Mouse (Mus musculus): ENCODE data around the gene Dmpk.

DNA sequence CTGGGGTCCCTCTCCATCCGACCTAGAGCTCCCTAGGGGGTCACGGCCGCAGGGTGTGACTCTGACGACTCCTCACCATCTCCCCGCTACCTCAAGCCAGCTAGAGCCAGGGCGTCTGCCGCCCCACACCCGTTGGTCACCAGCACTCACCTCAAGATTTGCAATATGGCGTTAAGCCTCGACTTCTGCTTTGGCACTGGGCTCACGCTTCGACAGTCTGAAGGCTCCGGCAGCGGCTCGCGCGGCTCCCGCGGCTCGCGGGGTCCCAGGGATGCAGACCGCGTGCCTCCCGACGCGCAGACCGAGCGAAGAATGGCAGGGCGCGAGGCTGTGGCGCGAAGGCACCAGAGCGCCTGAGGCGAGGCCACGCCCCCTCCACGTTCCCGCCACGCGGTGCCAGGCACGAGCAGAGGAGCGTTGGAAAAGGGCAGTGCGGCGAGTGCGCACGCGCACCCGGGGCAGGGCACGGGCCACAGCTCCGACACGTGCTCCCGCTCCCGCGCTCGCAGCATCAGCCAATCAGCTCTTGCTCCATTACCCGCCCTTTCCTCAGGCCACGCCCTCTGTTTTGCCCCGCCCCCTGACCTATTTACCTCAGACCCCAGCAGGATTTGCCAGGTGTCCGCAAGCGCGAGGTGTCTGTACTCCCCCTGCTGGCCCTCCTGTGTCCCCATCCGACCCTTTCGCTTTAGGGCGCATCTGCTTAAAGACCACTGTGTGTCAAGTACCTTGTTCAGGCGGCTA is 34.6 kb downstream of the Dmpk start, which contains the start of gene Gm4969:
- TF ChIP-seq GATA1 (IDR thresholded peaks at IDR 0.05; ENCODE audit: borderline replicate concordance, low read length), result no peak
- no peak for TF ChIP-seq FLI1 (IDR thresholded peaks at IDR 0.05; ENCODE audit: low read length)

All from megakaryocyte, embryonic 14.5 days (primary cell).